Mouse (Mus musculus) ovary, postnatal 14 days (tissue): ENCODE results near the gene Adam20.
"Not testable (repeated sequence)": the region's sequence is repeated elsewhere in the genome, so short reads cannot be mapped to it uniquely, and the experiment has no call there.

Experiments
- DNase-seq: peaks from one replicate; pipeline ENCODE4 v3.0.0; 2022; ENCODE audit warnings: low spot score

The Adam20 gene

DNA sequence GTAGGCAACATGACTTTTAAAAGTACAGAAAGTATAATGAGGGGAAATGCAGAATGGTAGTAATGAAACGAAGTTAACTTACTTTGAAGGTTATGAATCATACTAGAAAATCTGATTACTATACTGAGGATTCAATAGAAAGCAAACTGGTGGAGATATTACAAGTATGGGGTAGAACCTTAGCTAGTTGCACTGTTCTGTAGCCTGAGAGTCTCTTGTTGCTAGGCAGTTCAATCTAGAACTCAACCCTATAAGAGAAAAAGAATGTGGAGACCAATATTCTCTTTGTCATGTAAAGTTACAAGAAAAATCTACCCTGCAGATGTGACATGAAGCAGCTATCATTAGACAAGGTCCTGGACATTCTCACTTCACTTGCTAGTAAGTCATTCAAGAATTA is at the start of gene Adam20:
Gene Adam20 (plus strand): TSS at position 301 of the 400 bp plus-strand sequence.
- not testable (repeated sequence) for DNase-seq

- not testable (repeated sequence) for DNase-seq
These were observed 41.2 kb upstream of the Adam20 start, which contains the start of gene Adam25 for GRCm38 (mm10) chr8:40751908-40752307. TSS of gene Adam25 (plus strand) at chr8:40752208.

DNA sequence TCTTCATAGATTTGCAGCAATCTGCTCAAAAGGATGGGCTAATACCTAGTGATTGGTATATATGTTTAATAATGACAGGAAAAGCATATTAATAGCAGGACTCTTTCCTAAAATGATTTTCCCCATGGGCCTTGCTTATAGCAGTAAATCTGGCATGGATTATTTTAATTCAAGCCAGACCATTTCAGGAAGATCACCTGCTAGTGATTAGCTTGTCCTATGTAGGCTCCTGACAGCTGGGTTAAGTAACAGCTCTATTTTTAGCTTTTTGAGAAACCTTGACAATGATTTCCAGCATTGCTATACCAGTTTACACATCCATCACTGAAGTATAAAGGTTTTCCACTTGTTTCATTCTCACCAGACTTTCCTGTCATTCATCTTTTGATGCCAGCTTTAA is 9.8 kb upstream of the Adam20 start:
- no peak for DNase-seq

- no peak for DNase-seq
These were observed 10.5 kb downstream of the Adam20 start for GRCm38 (mm10) chr8:40803379-40804079.
